Mouse (Mus musculus) heart, adult 18-20 months (tissue): ENCODE data around the gene Arhgap35. TPM values are rescaled to one million over a fixed set of nuclear protein-coding genes. Genes with fewer than 3 reads are reported as not detected.

Experiments used
- DNase-seq, 2 experiments: peaks; one replicate each; pipeline ENCODE4 v3.0.0; 2021 to 2022; ENCODE audit warnings: mixed read lengths in 1 of 2
- total RNA-seq, 2 experiments: library from RNA; stranded (reverse); gene quantifications; 2 replicates each; pipeline ENCODE4 v1.2.3; 2021

Gene Arhgap35
- total RNA-seq, 2 experiments from 2014 or later = 31.8 to 33.9 TPM

DNA sequence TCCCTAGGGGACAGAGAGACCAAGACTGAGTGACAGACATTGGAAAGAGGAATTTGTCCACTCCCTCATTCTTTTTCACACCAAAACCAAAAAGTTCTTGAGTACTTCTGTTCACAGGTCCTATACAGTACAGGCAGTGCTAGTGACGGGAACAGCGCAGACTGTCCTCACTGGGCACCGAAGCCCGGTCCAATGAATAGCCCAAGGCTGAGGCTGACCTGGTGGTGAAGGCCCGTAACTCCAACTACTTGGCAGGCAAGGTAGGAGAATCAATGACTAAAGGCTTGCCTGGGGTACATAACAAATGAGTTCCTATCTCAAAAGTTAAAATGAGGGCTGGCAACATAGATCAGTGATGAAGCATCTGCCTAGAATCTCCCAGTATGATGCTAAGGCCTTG, 149.2 kb downstream of the Arhgap35 start:
- DNase-seq = no peak

DNA sequence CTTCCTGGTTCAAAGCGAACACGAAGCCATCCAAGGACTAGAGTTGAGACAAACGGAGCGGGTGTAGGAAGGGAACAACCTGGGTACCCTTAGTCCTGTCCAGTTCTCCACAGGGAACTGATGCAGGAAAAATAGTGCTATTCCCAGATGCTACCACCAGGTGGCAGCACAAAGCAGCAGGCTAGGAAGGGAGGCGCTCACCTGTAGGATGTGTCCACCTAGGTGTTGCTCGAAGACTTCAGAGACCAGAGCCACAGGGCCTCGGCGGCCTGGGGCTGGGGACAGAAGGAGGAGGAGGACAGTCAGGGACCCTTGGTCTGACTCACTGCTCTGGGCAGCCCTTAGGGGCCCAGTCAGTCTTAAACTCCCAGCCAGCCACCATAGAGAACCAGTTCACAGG, 149.6 kb downstream of the Arhgap35 start:
- peak; percentile 55 to 87 for DNase-seq

DNA sequence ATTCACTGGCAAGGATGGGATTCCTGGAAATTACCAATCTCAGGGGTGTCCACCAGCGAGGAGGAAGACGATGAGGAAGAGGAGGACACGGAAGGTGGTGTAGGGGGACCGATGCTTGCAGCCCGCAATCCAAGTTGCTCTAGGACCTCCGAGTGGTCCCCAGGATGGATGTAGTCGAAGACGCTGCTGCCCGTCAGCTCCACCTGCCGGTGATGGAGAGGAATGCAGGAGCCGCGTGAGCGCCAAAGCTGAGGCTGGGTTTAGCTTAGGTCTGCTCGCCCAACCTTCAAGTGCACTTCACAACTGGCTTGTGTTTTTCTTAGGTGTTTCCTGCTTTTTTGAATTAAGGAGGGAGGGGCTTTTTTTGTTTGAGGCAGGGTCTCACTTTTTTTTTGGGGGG, 151.6 kb downstream of the Arhgap35 start:
- DNase-seq = peak; percentile 71 to 92

DNA sequence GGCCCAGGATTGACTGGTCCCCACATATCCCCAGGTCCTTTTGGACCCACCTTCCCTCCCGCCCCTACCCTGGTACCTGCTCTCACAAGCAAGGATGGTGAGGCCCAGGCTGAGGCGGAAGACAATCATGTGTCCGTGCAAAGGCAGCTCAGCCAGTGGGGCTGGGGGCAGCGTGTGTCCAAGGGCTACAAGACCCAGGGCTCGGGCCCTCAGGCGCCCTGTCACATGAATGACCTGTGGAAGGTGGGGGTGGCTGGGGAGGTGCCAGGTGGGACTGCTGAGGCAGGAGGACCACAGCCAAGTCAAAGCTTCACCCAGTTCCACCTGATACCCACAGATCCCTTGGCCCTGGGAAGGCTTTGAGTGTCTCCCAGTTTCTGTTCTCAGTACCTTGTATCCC, 153.1 kb downstream of the Arhgap35 start:
- no peak for DNase-seq

DNA sequence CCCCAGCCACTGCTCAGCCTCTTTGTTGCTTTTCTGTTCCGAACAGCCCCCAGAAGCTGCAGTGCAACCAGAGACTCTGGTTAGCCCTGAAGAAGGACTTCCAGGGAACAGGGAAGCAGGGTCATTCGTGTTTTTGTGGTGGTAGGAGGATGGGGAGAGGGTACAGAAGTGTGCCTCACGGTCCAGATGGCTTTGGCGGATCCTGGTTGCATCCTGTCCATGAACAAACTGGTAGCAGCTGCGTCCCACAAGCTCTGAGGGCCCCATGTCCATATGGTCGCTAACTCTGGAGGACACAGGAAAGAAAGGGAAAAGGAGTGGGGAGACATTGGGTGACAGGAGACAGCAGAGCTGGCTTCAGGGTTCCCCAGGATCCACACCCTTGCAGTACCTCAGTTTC, 153.6 kb downstream of the Arhgap35 start:
- DNase-seq = no peak

DNA sequence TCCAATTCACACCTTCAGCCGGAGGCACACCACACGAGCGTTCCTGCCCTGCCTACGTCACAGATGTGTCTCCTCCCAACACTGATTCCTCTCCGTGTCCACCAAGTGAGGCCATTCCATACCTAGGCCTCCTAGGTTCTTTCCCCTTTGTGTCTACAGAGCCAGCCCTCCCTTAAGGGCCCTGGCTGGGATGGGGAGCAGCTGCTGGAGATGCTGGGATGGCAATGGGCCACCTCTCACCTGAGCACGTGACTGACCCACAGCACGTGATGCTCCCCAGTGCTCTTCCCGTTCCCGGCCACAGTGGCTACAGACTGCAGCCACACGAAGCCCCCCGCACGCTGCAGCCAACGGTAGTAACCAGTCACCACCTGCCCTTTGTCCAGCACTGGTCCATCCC, 154.2 kb downstream of the Arhgap35 start:
- no peak for DNase-seq

DNA sequence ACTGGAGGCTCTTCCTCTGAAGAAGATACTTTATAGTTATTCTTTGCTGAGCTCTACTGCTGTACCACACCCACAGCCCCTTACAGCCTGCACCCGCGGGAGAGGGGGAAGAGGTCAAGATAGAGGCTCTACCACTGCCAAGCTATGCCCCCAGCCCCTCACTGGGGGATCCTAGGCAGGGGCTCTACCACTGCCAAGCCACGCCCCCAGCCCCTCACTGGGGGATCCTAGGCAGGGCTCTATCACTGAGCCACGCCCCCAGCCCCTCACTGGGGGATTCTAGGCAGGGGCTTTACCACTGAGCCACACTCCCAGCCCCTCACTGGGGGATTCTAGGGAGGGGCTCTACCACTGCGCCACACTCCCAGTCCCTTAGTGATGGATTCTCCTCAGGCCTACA, 158.5 kb downstream of the Arhgap35 start:
- DNase-seq = no peak

DNA sequence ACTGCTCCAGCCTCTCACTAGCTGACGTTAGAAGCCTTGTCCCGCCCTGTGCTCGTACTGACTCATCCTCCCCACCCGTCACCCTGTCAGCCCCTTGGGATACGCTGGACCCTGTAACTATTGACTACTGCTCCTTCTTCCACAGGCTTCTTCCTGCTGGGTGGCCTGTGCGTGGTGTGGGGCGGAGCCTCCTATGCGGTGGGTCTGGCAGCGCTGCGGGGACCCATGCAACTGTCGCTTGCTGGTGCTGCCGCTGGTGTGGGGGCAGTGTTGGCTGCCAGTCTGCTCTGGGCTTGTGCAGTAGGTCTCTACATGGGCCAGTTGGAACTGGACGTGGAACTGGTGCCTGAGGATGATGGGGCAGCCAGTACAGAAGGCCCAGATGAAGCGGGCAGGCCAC, 159.8 kb downstream of the Arhgap35 start:
- DNase-seq = no peak

DNA sequence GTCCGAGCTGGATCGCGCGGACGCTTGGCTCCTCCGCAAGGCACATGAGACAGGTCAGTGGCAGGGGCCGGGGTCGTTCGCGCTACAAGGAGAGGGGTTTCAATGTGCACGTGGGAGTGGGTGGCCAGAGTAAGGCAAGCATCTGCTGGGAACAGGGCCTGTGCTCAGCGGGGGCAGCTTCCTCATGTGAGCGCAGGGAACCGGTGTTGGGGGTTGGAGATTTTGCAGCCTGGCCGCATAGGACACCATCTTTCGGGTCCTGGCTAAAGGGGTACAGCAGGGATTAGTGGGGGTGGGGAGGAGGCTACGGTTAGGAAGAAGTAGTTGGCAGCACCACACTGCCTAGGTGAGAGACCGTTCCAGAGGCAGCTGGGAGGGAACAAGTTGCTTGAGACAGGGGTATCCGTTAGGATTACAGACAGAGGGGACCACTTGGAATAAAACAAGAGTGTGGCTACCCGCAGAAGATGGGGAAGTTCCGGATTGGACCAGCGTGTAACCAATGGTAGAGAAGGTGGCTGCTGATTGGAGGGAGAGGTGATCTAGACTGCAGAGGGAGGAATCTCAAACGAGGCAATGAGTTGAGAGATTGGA, 161.6 kb downstream of the Arhgap35 start:
- peak; percentile 62 to 65 for DNase-seq

DNA sequence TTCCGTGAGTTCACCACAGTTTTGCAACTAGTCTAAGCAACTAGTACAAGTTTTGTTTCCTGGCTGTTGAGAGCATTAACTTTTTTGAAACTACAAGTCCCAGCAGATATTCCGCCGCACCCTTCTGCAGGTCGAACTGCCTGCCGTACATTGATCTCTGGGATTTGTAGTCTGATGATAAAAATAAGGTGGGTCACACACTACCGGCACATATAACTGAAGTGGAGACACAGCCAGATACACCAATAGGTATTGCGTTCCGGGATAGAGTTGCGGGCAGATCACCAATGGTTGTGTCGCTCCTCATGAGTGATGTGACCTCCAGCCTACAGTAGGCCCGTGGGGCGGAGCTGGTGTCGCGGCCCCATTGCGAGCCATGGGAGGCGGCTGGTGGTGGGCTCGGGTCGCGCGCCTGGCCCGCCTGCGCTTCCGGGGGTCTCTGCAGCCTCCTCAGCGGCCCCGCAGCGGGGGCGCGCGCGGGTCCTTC, 162.2 kb downstream of the Arhgap35 start, which contains the start of gene Tmem160:
TSS of gene Tmem160 (plus strand) at position 193 of the 487 bp plus-strand sequence.
- DNase-seq = peak; percentile 94 to 97

DNA sequence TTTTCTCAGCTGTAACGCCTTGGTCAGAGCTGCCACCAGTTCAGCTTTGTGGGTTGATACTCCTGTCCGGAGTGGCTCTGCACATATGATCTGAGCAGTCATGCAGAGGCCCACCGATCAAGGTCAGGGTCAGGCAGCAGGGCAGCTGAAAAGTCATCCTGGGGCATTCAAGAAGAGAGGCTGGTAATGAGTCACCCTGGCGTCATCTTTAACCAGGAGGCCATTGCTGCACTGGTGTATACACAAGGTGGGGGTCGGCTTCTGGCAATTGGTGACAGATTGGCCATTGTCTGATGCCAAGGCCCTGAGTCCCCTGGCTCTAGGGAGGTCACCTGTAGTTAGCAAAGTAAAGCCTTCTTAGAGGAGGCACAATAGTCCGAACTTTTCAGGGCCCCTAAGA, 163.1 kb downstream of the Arhgap35 start:
- DNase-seq = no peak

Other genes with a start within 250 kb of the Arhgap35 start
- 10 to 100 TPM; 37.3 to 40.6 TPM for gene Sae1, start 227.2 kb downstream of the Arhgap35 start, total RNA-seq
- 10 to 100 TPM; 25.4 to 34.5 TPM for gene Zc3h4, start 214.1 kb downstream of the Arhgap35 start, total RNA-seq
- 100 to 1,000 TPM in 1 of 2 experiments, 10 to 100 TPM in 1; 87.4 to 101 TPM for gene Tmem160, start 162.2 kb downstream of the Arhgap35 start, total RNA-seq
- not detected for gene Npas1, start 137.3 kb downstream of the Arhgap35 start, total RNA-seq
- not detected for gene Ceacam15, start 60.7 kb upstream of the Arhgap35 start, total RNA-seq
- not detected for gene Ceacam9, start 106.9 kb upstream of the Arhgap35 start, total RNA-seq
- 10 to 100 TPM; 66.9 to 78.5 TPM for gene Ap2s1, start 123.4 kb upstream of the Arhgap35 start, total RNA-seq
- 10 to 100 TPM; 13.0 to 26.3 TPM for gene Slc1a5, start 166.3 kb upstream of the Arhgap35 start, total RNA-seq
- gene Strn4, start 200.9 kb upstream of the Arhgap35 start, total RNA-seq = 10 to 100 TPM; 50.3 to 60.0 TPM
- gene Fkrp, start 201.7 kb upstream of the Arhgap35 start, total RNA-seq = 10 to 100 TPM; 49.1 to 53.1 TPM
- 10 to 100 TPM; 19.7 to 22.2 TPM for gene Prkd2, start 227.9 kb upstream of the Arhgap35 start, total RNA-seq